Mouse (Mus musculus) spleen, postnatal 0 days (tissue): ENCODE results near the gene 1110002E22Rik. TPM values are rescaled to one million over a fixed set of nuclear protein-coding genes. Genes with fewer than 3 reads are reported as not detected.

Experiments
- polyA plus RNA-seq: library from polyadenylated mRNA; unstranded; fragments of >200 nt; fragmentation: Nextera tagmentation; extraction: Ambion mirVana; gene quantifications from 2 replicates; pipeline ENCODE4 v1.2.1, GENCODE M21; 2015

1110002E22Rik gene
- 0.28 and 0.36 TPM in 2 replicates for polyA plus RNA-seq

DNA sequence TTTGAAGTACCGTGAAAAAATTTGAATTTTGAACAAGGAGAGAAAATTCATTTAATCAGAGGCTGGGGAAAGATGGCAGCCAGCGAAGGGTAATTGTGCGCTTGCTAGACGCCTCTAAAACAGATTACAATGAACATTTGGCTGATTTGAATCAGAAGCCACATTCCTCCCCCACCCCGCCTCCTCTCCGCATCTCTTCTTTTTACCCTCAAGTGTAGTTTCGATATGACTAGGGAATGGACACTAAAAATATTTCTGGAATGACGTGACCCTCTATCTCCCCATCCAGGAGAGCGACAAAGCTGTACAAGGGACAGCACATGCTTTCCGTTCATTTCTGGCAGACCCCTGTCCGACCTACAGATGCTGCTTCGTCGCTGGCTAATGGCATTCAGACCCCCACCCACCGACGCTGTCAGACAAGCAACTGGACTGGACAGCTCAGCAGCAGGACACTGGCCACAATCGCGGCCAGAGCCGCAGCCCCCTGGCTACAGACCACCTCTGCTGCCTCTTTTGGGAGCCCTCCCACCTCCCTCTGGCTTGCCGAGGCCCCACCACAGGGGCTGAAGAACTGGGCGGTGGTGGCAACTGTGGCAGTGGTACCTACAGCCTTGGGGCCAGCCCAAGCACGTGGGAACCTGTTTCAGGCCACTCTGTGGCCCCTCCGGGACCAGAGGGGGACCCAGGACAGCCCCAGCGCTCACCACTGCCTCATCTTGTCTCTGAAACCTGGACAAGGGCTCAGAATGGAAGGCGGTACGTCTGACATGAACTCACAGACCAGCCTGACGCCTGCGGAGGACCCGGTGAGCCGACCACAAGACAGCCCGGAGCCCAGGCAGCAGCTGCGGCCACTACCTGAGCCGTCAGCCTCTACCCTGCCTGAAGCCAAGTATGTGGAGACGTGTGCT lies at the start of gene 1110002E22Rik:
Gene 1110002E22Rik (plus strand): TSS at position 321 of the 914 bp plus-strand sequence.

GRCm38 (mm10) chr3:138067288-138067687 lies 2.4 kb downstream of the 1110002E22Rik start, which contains the start of gene Gm5105:
Gene Gm5105 (minus strand): TSS chr3:138067388.

Other genes with a start within 250 kb of the 1110002E22Rik start
- gene H2afz, start 200.6 kb upstream of the 1110002E22Rik start, polyA plus RNA-seq: 1,639 and 1,838 TPM in 2 replicates
- 6.1 and 7.4 TPM in 2 replicates for gene Dnajb14, start 197.4 kb upstream of the 1110002E22Rik start, polyA plus RNA-seq
- gene Lamtor3, start 146.5 kb upstream of the 1110002E22Rik start, polyA plus RNA-seq: 69.5 and 76.4 TPM in 2 replicates
- gene Dapp1, start 83.5 kb upstream of the 1110002E22Rik start, polyA plus RNA-seq: 24.1 and 28.9 TPM in 2 replicates
- 0.07 and 0.24 TPM in 2 replicates for gene Gm5105, start 2.3 kb downstream of the 1110002E22Rik start, polyA plus RNA-seq
- gene Trmt10a, start 78.4 kb downstream of the 1110002E22Rik start, polyA plus RNA-seq: 6.3 and 7.0 TPM in 2 replicates
- gene Mttp, start 79.9 kb downstream of the 1110002E22Rik start, polyA plus RNA-seq: 5.7 and 5.9 TPM in 2 replicates
- gene 4930579F01Rik, start 128.8 kb downstream of the 1110002E22Rik start, polyA plus RNA-seq: not detected in 2 replicates
- gene Adh7, start 152.7 kb downstream of the 1110002E22Rik start, polyA plus RNA-seq: 0.10 TPM in 1 of 2 replicates, not detected in the other
- 3.0 and 4.3 TPM in 2 replicates for gene Adh1, start 195.9 kb downstream of the 1110002E22Rik start, polyA plus RNA-seq
- not detected in 2 replicates for gene Adh6a, start 248.2 kb downstream of the 1110002E22Rik start, polyA plus RNA-seq